ENCODE assay signal across 13 mouse cellular contexts in genomic region chr1:189755072-189755471, GRCm38 (mm10). TPM values are rescaled to one million over a fixed set of nuclear protein-coding genes. Genes with fewer than 3 reads are reported as not detected.
DNase-seq lines count a peak whose midpoint lies in the region; ATAC-seq and TF ChIP-seq lines count a peak whose summit lies in the region.
"Had no signal": no experiment of that assay in that cellular context is flagged by ENCODE, and none has a peak within 500 bp of the region (broad histone marks: within the 10 kb centered on the region; RNA-seq: fewer than 3 reads in every experiment).

No protein-coding gene starts in this region.

- TF ChIP-seq CTCF in heart, adult 2 months (IDR thresholded peaks at IDR 0.05): no peak

- H3K9me3 ChIP-seq in heart, embryonic 13.5 days: no peaks in the 10 kb centered on the region
- H3K9me3 ChIP-seq: heart, embryonic 12.5 days had no signal

- WGBS in heart, embryonic 13.5 days: 59% methylated on average over 8 of the region's 8 CpGs
- 80% methylated on average over 8 of the region's 8 CpGs for WGBS in heart, adult 2 months

- no peak overlapping the region for H3K4me2 ChIP-seq in heart, embryonic 13.5 days
- H3K4me2 ChIP-seq: heart, embryonic 12.5 days had no signal

- peaks cover 15% of the 10 kb centered on the region for H3K36me3 ChIP-seq in heart, embryonic 13.5 days
- H3K36me3 ChIP-seq in heart, adult 2 months (ENCODE audit: control insufficient read depth, insufficient read depth, low read length): no peaks in the 10 kb centered on the region

- DNase-seq in heart, adult 2 months: no peak
- peak; percentile 61 for DNase-seq in urinary bladder, postnatal 14 days (ENCODE audit: low spot score)
- no peak for DNase-seq in urinary bladder, postnatal 10 days (ENCODE audit: low spot score)
- DNase-seq in gastrocnemius, postnatal 14 days: peak; percentile 35
- no peak for DNase-seq in right cerebral cortex, postnatal 4 days
- no peak for DNase-seq in layer of hippocampus, adult 9-10 months (ENCODE audit: low spot score)
- DNase-seq in lung, postnatal 14 days: no peak
- DNase-seq: cerebellum, adult 9-10 months; kidney, postnatal 25 days had no signal

- intact Hi-C loops in heart, adult 2 months (cut with DNase I): no loop called here
- intact Hi-C loops in gastrocnemius, postnatal 14 days (cut with DNase I; ENCODE audit: low total_unique reads): no loop called here

- peaks cover 60% of the 10 kb centered on the region for H3K4me1 ChIP-seq in heart, embryonic 13.5 days
- peaks cover under 1% of the 10 kb centered on the region; the same call in 1 of the 2 replicates for H3K4me1 ChIP-seq in heart, adult 2 months (ENCODE audit: control insufficient read depth, insufficient read depth, low read length)

- H3K9ac ChIP-seq in heart, embryonic 13.5 days: peak overlapping the region; percentile 30; the same call in 1 of the 2 replicates
- no peak overlapping the region for H3K9ac ChIP-seq in heart, adult 2 months (ENCODE audit: low read depth, low read length)
- H3K9ac ChIP-seq: heart, embryonic 12.5 days had no signal

- no peak for ATAC-seq in heart, embryonic 13.5 days (ENCODE audit: extremely low read depth, insufficient number of reproducible peaks, low FRiP score, low TSS enrichment)
- ATAC-seq: forebrain, embryonic 16.5 days had no signal

- no peak for TF ChIP-seq EP300 in heart, adult 2 months (IDR thresholded peaks at IDR 0.05; ENCODE audit: insufficient read depth, low read depth, low read length)

- no peaks in the 10 kb centered on the region for H3K27me3 ChIP-seq in heart, embryonic 13.5 days (replicated peaks)
- H3K27me3 ChIP-seq in heart, adult 2 months (ENCODE audit: control insufficient read depth, insufficient read depth, low read length): no peaks in the 10 kb centered on the region
- H3K27me3 ChIP-seq: heart, embryonic 12.5 days had no signal

- TF ChIP-seq POLR2A in heart, adult 2 months (IDR thresholded peaks at IDR 0.05; ENCODE audit: insufficient read depth, low read depth, low read length): no peak

- H3K4me3 ChIP-seq in heart, embryonic 13.5 days: no peak overlapping the region
- no peak overlapping the region for H3K4me3 ChIP-seq in heart, adult 2 months
- H3K4me3 ChIP-seq: heart, embryonic 12.5 days; myocyte had no signal

- peaks cover 8% of the 10 kb centered on the region for H3K79me2 ChIP-seq in heart, adult 2 months (replicated peaks; ENCODE audit: control insufficient read depth, insufficient read depth, low read length)

- H3K27ac ChIP-seq in heart, embryonic 13.5 days (replicated peaks): peak overlapping the region; percentile 21; the same call in 1 of the 2 replicates
- H3K27ac ChIP-seq in heart, adult 2 months: no peak overlapping the region

RNA-seq across cellular contexts. Expression of gene Ptpn14, which starts 27.0 kb away (rescaled TPM):
- 7.6 TPM in 2 replicates for polyA plus RNA-seq in heart, embryonic 13.5 days (2015; fragmentation: Nextera tagmentation; extraction: Ambion mirVana)
- total RNA-seq in heart, adult 2 months (2021): 10 to 100 TPM; 29.3 to 30.1 TPM
- 11.9 and 13.5 TPM in 2 replicates for polyA plus RNA-seq in heart, adult 2 months (2012; rRNA removed)
- 10 to 100 TPM; 11.0 to 12.9 TPM for total RNA-seq in gastrocnemius, postnatal 14 days (2021)

Comparison
In these comparisons a context has a peak if more than half of its experiments do, and no peak if none do; other contexts are left out.
1. DNase-seq: peak in urinary bladder, postnatal 14 days (single experiment) and gastrocnemius, postnatal 14 days (single experiment); none in heart, adult 2 months (0 of 2), urinary bladder, postnatal 10 days (single experiment), right cerebral cortex, postnatal 4 days (single experiment), layer of hippocampus, adult 9-10 months (single experiment) and lung, postnatal 14 days (single experiment).